ENCODE assay signal across 25 mouse cellular contexts in genomic region chr12:101904906-101905305, GRCm38 (mm10). TPM values are rescaled to one million over a fixed set of nuclear protein-coding genes. Genes with fewer than 3 reads are reported as not detected.
DNase-seq lines count a peak whose midpoint lies in the region; ATAC-seq and TF ChIP-seq lines count a peak whose summit lies in the region.
"Had no signal": no experiment of that assay in that cellular context is flagged by ENCODE, and none has a peak within 500 bp of the region (broad histone marks: within the 10 kb centered on the region; RNA-seq: fewer than 3 reads in every experiment).

No protein-coding gene starts in this region.

- no peak for TF ChIP-seq CTCF in intestine, postnatal 0 days (IDR thresholded peaks at IDR 0.05; ENCODE audit: low read depth)

- ATAC-seq in common myeloid progenitor, adult 5-6 weeks (replicated peaks; ENCODE audit: low read depth, poor library complexity, severe bottlenecking), result peak; percentile 80
- no peak for ATAC-seq in intestine, postnatal 0 days
- ATAC-seq: activated CD4-positive, CD25-positive, alpha-beta regulatory T cell, adult 4 months; forebrain, embryonic 15.5 days; hindbrain, embryonic 16.5 days; inflammation-experienced regulatory T-cells, adult 6 months had no signal

- no peak overlapping the region for H3K4me2 ChIP-seq in intestine, postnatal 0 days (replicated peaks; ENCODE audit: low read depth)
- H3K4me2 ChIP-seq: embryonic facial prominence, embryonic 13.5 days; forebrain, embryonic 12.5 days; forebrain, embryonic 15.5 days; heart, embryonic 11.5 days; hindbrain, embryonic 13.5 days had no signal

- peaks cover 28% of the 10 kb centered on the region for H3K36me3 ChIP-seq in intestine, postnatal 0 days (ENCODE audit: control insufficient read depth, insufficient read depth)

- DNase-seq in 416B (ENCODE audit: low read depth), result peak; percentile 71
- DNase-seq in adrenal gland, postnatal 36 days, result no peak
- no peak for DNase-seq in embryo, embryonic 11 days
- DNase-seq in layer of hippocampus, adult 11-12 months (ENCODE audit: low spot score), result no peak
- DNase-seq: adrenal gland, adult 8-10 months; adrenal gland, postnatal 25 days; cerebellum, adult 18-20 months; cerebellum, adult 9-10 months; cerebellum, postnatal 14 days; gastrocnemius, postnatal 10 days; gastrocnemius, postnatal 36 days; kidney, adult 18-20 months had no signal

- H3K9ac ChIP-seq in intestine, postnatal 0 days (ENCODE audit: low read depth, low read length), result no peak overlapping the region
- H3K9ac ChIP-seq: embryonic facial prominence, embryonic 13.5 days; forebrain, embryonic 12.5 days; forebrain, embryonic 15.5 days; hindbrain, embryonic 13.5 days had no signal

- H3K27ac ChIP-seq in intestine, postnatal 0 days (ENCODE audit: low read depth, low read length), result peak overlapping the region; percentile 60
- H3K27ac ChIP-seq: embryonic facial prominence, embryonic 10.5 days; embryonic facial prominence, embryonic 13.5 days; forebrain, embryonic 12.5 days; forebrain, embryonic 15.5 days; hindbrain, embryonic 10.5 days; hindbrain, embryonic 13.5 days had no signal

- H3K4me3 ChIP-seq in intestine, postnatal 0 days (ENCODE audit: low read depth, low read length), result no peak overlapping the region
- H3K4me3 ChIP-seq: embryonic facial prominence, embryonic 10.5 days; embryonic facial prominence, embryonic 13.5 days; erythroblast, embryonic 14.5 days; forebrain, embryonic 12.5 days; forebrain, embryonic 15.5 days; hindbrain, embryonic 10.5 days; hindbrain, embryonic 13.5 days had no signal

- no peaks in the 10 kb centered on the region for H3K27me3 ChIP-seq in intestine, postnatal 0 days (replicated peaks; ENCODE audit: control insufficient read depth, insufficient read depth, low read length)
- H3K27me3 ChIP-seq: embryonic facial prominence, embryonic 13.5 days; forebrain, embryonic 12.5 days; forebrain, embryonic 15.5 days; hindbrain, embryonic 13.5 days had no signal

- 82% methylated on average over 4 of the region's 4 CpGs for WGBS in intestine, postnatal 0 days

- H3K9me3 ChIP-seq in intestine, postnatal 0 days (ENCODE audit: control insufficient read depth), result no peaks in the 10 kb centered on the region
- H3K9me3 ChIP-seq: embryonic facial prominence, embryonic 10.5 days; forebrain, embryonic 12.5 days; forebrain, embryonic 15.5 days; hindbrain, embryonic 10.5 days; hindbrain, embryonic 13.5 days had no signal

- H3K4me1 ChIP-seq in intestine, postnatal 0 days (replicated peaks; ENCODE audit: control insufficient read depth, insufficient read depth, low read length), result no peaks in the 10 kb centered on the region
- H3K4me1 ChIP-seq: forebrain, embryonic 12.5 days; forebrain, embryonic 15.5 days; hindbrain, embryonic 10.5 days; hindbrain, embryonic 13.5 days had no signal

RNA-seq across cellular contexts. Expression of gene Trip11, which starts 8.2 kb away (rescaled TPM):
- 43.9 and 99.6 TPM in 2 replicates for total RNA-seq in common myeloid progenitor, adult 5-6 weeks (2017)
- 42.9 and 54.8 TPM in 2 replicates for polyA plus RNA-seq in intestine, postnatal 0 days (2015; fragmentation: Nextera tagmentation; extraction: Ambion mirVana)
- total RNA-seq in adrenal gland, postnatal 36 days (2021), result 10 to 100 TPM; 36.9 to 39.9 TPM

RNA-seq across cellular contexts. Expression of gene Atxn3, which starts 53.1 kb away (rescaled TPM):
- total RNA-seq in common myeloid progenitor, adult 5-6 weeks (2017), result 50.4 and 79.0 TPM in 2 replicates
- polyA plus RNA-seq in intestine, postnatal 0 days (2015; fragmentation: Nextera tagmentation; extraction: Ambion mirVana), result 11.7 and 12.9 TPM in 2 replicates
- total RNA-seq in adrenal gland, postnatal 36 days (2021), result 10 to 100 TPM; 20.0 to 22.5 TPM
